Mouse (Mus musculus): Measurements from ENCODE around the gene Camta2.

Camta2 gene

DNA sequence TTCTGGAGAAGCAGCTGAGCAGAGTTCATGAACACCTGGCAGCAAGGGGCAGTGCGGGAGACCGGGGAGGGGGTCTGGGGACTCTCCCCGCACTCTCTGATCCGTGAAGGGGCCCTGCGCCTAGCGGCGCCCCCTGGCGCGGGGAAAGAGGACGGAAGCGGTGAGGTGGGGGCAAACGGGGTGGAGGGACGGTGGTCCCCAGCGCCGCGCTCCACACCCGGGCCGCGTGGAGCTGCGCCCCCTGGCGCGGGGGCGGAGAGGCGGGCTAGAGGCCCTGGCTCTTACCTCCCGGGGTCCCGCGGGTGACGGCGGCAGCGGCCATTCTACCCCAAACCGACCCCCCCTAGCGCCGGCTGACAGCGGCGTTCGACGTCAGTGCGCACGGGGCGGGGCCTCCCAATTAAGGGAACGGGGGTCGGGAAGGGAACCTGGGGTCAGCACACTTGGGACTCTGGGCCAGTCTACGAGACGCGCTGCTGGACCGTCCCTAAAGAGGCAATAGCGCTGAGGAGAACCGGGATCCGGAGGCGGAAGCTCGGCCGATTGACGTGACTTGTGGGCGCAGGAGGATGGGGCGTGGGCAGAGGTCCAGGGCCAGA, at the start of gene Camta2:
Gene Camta2, minus strand, starts transcription at position 505 of the 599 bp plus-strand sequence.
- DNase-seq = peak; percentile 88

DNA sequence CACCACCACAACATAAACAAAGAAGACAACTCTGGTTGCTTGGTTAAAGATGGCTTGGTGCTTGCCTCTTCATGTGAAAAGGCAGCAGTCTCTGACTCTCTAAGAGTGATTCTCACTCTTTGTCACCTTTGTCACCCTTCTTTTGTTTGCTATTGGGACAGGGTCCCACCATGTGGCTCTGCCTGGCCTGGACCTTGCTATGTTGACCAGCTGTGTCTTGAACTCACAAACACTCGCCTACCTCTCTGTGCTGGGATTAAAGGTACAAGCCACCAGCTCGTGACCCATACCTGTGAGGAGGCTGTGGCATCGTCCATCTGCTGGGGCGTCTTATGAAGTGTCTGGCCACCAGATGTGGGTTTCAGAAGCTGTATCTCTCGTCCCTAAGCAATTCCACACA, 45.4 kb upstream of the Camta2 start:
- DNase-seq = no peak

DNA sequence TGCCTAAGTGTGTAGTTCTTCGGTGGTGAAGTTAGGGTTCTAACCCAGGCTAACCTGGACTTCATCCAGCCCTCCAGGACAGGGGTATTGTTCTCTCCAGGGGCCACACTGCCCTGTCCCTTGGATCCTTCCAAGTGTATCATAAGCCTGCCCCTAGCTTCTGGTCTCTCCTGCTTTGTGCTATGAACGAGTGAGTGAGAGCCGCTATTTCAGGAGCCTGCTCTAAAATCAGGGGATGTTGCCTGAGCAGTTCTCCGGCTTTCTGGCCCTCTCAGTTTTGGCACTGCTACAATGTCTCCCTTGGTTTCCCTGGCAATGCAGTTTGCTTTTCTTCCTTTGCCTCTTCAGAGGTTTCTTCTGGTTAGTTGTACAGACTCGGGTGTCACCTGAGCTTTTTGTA, 43.3 kb upstream of the Camta2 start:
- DNase-seq = no peak

DNA sequence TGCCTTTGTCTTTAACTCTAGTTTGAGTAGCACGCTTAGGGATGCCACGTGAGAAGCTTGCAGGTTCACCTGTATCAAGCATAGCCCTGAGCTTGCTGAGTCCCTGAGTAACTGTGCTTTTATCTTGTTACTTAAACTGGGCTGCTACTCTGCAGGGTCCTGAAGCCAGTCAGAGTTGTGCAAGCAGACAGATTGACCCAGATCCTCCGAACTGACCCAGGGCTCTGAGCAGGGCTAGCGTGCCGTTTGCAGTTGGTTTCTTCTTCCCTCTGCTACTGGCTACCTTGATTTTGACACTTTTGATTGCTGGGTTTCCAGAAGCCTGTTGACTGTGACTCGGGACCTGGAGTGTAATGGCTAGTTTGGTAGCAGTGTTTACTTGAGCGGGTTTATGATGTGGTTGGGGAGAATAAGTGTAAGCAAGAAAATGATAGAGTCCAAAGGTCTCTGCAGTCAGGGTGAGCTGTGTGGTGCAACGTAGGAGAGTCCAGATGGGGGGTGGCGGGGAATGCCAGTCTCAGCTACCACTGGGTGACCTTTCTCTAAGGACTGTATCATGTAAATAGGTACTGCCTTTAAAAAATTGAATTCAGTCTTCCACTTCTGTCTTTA, 42.6 kb upstream of the Camta2 start:
- no peak for DNase-seq

GRCm38 (mm10) chr11:70727385-70727784, 39.5 kb upstream of the Camta2 start:
- DNase-seq = no peak

DNA sequence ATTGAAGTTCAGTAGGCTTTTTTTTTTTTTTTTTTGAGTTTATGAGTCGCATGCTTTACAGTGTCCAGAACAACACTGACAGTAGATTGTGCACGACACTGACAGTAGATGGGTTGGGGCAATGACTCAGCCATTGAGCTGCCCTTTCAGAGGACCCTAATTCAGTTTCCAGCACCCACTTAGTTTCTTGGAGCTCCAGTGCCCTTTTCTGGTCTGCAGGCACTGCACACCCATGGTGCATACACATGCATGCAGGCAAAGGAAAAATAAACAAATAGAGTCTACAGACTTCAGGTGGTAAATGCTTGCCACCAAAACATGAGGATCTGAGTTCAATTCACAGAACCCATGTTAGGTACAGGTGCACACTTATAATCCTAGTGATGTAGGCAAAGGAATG, 38.7 kb upstream of the Camta2 start:
- DNase-seq = no peak

DNA sequence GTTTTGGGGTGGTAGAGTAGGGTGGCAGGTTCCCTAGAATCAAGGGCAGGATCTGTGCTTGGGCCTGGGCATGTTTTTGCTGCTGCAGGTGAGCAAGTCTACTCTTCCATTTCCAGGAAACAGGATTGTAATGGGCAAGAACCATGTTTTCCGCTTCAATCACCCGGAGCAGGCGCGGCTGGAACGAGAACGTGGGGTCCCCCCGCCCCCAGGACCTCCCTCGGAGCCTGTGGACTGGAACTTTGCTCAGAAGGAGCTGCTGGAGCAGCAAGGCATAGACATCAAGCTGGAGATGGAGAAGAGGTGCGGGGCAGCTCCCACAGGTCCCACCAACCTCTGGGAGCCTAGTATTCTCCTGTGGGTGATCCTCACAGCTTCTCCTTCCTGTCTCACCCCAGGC, 36.8 kb upstream of the Camta2 start:
- DNase-seq = no peak

DNA sequence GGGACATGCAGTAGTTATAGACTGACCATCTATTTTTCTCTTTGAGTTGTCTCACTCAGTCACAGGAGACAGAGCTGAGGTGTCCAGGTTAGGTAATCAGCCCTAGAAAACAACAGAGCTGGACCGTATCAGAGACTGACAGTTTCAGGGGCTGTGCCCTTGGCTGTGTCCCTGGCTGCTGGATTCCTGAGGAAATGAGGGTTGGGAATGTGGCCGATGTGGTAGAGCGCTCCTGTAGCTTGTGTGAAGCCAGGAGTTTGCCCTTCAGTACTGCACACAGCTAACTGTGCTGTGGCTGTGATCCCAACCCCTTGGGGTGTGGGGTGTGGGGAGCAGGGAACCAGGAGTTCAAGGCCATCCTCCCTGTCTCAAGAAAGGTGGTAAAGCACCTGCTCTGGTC, 33.2 kb upstream of the Camta2 start:
- no peak for DNase-seq

- no peak for DNase-seq
Observed at GRCm38 (mm10) chr11:70720567-70720966, 32.7 kb upstream of the Camta2 start.

DNA sequence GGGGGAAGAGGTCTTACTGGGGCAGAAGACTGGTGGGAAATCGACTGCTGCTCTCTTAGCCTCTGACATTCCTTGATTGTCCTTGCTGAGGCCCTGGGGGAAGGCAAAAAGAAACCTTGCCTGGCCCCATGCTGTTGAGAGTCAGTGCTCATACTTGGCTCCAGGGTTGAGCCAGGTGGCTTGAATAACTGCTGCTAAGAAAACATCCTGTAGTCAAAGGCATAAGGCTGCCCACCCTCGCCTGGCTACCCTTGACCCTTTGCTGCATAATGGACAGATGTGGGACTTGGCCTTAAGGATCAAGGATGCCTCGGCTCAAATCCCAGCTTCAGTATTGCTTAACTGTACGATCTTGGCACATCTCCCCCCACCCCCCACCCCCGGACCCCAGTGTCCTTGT, 30.6 kb upstream of the Camta2 start:
- no peak for DNase-seq

- DNase-seq = no peak
Observed at GRCm38 (mm10) chr11:70715832-70716231, 27.9 kb upstream of the Camta2 start.

DNA sequence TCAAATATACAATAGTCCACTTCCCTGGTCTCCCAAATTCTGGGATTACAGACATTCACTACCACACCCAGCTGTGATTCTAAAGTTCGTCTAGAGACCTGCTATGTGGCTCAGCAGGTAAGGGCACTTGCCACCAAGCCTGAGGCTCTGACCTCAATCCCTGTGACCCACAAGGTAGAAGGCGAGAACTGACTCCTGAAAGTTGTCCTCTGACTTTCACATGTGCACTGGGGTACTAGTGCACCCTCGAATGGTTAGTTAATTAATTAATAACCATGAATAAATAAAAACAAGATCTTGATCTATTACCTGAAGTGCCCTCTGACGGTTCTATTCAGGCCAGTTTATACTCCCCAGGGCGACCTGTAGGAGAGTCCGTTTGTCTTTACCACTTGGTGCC, 25.3 kb upstream of the Camta2 start:
- DNase-seq = no peak

- no peak for DNase-seq
Observed at GRCm38 (mm10) chr11:70711026-70711425, 23.1 kb upstream of the Camta2 start.

- DNase-seq = no peak
Observed at GRCm38 (mm10) chr11:70706127-70706526, 18.2 kb upstream of the Camta2 start.

DNA sequence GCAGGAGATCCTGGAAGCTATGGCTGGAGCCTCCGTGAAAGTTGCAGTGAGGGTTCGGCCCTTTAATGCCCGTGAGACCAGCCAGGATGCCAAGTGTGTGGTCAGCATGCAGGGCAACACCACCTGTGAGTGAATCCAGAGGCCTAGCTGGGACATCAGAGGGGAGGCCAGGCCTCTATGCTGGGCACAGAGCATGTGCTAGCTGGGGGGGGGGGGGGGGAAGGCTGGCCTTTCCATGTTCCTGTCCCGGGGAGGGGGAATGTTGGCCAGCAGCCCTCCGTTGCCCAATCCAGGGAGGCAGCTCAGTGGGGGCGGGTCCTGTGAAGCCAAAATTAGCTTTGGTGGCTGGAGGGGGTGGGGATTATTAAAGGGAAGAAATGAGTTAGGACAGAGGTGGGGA, 14.9 kb upstream of the Camta2 start:
- DNase-seq = no peak

DNA sequence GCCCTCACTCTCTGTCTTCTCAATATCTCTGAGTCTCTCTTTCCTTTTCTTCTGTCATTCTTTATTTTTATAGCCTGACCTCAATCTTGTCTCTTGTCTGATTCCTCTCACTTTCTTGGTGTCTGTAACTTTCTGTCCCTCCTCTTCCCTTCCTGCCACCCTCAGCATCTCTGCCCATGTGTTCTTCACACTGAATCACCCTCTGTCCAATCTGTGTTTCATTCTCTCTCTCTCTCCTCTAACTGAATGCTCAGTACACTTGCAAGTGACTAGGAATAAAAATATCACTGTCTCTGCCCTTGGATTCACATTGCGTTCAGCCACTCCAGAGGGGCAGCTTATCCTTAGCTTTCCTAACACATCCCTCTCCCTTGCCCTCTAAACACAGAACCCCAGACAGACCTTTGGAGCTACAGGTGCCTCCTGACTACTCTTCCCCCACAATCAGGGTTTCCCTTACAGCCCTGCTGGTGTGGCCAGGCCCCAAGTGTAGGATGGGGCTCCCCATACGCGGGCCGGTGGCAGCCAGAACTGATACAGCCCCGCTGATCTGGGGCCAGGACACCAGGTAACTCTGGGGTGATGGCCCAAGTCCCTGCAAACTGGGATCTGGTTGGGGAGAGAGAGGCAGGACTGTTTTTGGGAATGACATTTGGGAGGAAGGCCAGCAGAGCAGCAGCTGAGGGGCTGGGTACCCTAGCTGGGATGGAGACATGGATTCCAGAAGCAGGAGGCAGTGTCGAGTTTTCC, 14.3 kb upstream of the Camta2 start:
- DNase-seq = no peak

DNA sequence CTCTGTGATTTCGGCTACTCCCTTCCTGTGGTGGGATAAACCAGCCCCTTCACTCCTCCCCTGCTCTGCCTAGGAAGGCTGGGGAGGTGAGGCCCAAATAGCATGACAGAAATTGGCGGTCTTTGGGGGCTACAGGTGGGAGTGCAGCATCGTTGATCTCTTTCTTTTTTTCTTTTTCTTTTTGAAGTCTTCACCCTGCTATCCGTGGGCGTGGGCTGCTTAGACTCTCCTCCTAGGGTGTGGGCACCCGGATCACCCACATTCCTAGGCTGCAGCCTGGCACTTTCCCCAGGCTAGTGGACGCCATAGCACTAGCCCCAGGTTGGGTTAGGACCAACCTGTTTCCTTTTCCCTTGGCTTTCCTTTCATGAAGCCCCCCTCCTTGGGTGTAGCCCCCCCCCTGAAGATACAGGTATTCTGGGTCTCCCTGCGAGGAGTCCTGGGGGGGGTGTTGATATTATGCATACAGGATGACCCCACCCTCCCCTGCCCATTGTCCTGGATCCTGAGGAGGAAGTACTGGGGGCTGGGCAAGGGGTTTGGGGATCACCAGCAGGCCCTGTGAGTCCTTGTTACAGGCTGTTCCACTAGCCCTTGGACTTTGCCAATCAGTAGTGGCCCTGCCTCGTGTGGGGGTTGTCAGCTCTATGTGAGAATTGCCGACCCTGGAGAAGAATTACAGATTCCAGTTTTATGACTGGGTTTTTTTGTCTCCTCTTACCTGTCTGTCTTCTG, 13.5 kb upstream of the Camta2 start:
- no peak for DNase-seq

- peak; percentile 64 for DNase-seq
Observed at GRCm38 (mm10) chr11:70700613-70701012, 12.7 kb upstream of the Camta2 start.

GRCm38 (mm10) chr11:70699722-70700556, 12.0 kb upstream of the Camta2 start, which contains the start of the genes Inca1 and Kif1c:
Inca1 (minus strand) TSS chr11:70700155.
Kif1c (plus strand) TSS chr11:70700548.
- peak; percentile 95 for DNase-seq

DNA sequence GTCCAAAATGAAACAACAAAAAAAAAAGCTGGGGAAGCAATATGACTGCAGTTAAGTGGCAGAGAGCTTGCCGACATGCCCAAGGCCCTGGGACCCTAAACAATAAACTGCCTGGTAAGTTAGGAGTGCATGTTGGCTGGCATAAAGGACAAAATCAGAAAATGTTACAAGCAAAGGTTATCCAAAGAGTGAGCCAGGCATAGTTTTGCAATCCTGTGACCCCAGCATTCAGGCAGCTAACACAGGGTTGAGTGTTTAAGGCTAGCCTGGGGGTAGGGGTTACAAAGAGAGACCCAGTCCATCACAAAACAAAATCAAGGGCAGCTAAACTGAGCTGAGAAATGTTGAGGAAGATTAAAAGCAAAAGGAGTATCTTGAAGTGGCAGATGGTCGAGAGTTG, 11.1 kb upstream of the Camta2 start:
- DNase-seq = no peak

DNA sequence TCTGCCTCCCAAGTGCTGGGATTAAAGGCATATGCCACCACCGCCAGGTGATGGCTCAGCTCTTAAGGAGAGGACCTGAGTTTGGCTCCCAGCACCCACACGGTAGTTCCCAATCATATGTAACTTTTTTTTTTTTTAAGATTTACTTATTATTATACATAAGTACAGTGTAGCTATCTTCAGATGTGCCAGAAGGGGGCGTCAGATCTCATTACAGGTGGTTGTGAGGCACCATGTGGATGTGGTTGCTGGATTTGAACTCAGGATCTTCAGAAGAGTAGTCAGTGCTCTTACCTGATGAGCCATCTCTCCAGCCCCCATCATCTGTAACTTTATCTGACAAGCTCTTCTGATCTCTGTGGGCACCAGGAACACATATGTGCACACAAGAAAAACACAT, 9.5 kb upstream of the Camta2 start:
- no peak for DNase-seq

- no peak for DNase-seq
Observed at GRCm38 (mm10) chr11:70693504-70693903, 5.6 kb upstream of the Camta2 start.

- DNase-seq = no peak
Observed at GRCm38 (mm10) chr11:70689578-70689977, 1.7 kb upstream of the Camta2 start.
